Mouse (Mus musculus): ENCODE measurements at regions not wholly inside any gene's neighbourhood (a gene's known extent, or its start where the extent isn't known, plus 50 kb on each side); places are given as distances from the start of the nearest gene placed in this dataset.
A peak's percentile ranks its signal among the peaks of the same experiment; 100 is the strongest.

DNA sequence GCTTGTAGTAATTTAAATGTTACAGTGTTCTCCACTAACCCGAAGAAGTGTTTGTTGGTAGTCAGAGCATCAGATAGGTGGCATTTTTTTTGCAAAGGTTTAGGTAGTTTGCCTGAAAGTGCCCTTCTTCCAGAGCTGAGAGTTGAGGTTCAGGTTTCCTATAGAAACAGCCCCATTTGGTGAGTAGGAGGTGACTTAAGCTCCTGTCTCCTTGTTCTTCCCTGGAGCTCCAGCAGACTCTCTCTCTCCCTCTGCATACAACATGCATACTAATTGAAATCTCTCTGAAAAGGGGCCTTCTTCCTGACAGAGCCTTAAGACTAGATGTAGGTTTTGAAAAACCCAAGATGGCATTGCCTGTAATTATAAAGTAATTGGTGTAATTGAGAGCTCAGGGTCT, 161.3 kb downstream of the Spata19 start:
- no peak for DNase-seq

DNA sequence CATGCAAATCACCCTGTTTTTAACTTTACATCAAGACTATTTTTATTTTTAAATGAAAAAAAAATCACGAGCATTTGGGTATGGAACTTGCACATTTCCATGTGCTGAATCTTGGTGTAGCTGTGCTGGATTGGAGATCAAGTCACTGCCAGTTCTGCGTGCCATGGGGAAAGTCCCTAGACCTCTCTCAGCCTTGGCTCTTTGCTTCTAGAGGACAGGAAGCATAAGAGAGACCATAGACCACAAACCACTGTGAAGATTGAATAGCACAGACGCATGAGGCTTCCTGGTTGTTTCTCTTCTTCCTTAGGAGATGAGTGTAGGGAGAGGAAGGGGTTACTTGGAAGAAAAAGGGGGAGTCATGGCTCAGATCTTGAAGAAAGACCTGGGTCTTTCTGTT, 161.7 kb downstream of the Spata19 start:
- no peak for DNase-seq

GRCm38 (mm10) chr9:27568372-27569053, 171.9 kb downstream of the Spata19 start:
- DNase-seq: no peak

DNA sequence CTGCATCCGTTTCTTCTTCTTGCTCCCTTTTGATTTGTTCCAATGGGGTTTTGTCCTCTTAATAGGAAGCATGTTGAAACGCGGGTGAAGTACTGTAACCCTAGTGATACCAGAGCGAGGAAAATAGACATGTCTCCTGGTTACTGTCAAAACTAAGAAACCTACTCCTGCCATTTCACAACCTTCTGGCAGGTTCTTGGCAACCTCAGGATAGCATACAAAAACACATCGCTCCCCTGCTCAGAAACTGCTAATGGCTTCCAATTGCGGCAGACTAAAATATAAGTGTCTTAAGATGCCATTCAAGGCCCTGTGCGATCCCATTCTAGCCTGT, 172.4 kb downstream of the Spata19 start:
- no peak for DNase-seq

DNA sequence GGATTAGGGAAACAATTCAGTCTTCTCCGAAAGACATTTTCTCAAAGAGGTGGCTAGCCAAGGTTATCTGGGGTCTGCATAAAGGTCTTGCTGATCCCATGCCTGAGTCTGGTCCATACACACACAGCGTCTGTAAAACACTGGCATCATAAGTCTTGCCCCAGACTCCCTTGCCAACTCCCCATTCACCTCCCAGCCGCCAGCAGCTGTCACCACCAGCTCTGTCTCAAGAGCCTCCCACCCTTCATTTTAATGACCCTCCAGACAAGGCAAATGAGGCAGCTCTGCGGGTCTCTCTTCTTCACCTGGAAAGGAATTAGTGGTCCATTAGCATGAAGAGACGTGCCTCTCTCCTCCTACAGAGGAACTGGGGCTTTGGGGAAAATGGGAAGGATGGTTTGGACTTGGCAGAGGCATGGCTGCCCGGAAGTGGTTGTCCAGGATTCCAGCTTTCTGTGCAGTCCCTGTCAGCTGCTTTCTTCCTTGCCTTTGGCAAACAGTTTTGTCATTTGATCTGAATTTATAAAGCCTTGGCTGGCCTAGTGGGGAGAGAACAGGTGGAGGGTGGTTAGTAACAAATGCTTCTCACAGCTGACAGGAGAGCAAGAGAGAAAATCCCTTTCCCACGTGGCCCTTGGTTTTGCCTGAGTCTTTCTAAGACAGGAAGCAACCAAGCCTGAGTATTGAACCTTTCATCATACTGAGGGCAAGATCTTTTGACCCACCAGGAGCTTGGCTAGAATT, 173.3 kb upstream of the Opcml start:
- no peak for DNase-seq

GRCm38 (mm10) chr9:27634901-27635300, 155.7 kb upstream of the Opcml start:
- no peak for DNase-seq

DNA sequence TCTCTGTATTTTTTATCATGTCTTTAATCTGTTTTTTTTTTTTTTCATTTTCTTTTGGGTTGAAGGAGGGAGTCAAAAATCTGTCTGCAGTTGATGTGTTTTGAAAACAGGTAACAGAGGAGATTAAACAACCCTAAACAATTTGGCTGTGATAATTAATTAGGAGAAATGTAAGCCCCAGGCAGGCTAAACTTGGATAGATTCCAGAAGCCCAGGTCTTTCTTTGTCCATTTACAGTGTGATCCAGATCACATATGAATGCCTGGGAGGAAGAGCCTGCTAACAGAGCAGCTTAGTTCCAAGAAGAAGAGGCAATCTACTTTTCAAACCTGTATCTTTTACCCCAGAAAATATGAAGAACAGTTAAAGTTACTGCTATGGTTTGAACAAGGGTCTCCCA, 150.0 kb upstream of the Opcml start:
- DNase-seq: no peak

DNA sequence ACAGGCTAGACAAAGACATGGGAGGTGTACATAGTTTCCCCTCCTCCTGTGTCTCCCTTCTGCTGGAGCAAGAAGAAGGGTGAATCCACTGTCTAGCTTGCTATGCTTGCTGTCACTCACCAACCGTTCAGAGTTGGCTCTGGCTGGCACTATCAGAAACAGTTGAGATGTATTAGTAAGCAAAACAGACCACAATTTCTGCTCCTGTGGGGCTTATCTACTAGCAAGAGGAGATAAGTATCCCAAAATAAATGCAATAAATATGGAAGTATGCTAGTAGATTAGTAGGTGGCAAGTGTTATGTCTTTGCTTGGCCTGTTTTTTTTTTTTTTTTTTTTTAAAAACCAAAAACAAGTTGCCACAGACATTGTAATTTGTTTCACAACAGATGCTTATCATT, 147.3 kb upstream of the Opcml start:
- no peak for DNase-seq

DNA sequence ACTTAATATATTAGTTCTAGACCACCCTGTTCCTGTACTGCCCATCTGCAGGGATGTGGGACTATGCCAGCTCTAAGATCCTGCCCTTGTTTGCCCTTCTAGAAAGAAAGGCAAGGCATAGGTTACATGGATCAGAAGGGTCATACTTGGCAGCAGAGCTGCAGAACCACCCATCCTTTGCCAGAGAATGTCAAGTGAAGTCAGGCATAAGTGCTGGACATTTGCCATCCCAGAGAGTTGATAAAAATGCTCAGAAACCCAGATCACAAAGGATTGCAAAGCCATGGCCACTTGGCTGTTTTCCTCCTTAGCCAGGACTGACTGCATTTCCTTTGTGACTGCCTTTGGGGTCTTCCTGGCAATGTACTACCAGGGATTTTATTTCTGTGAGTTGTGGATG, 146.7 kb upstream of the Opcml start:
- DNase-seq: no peak

- no peak for DNase-seq
Observed at GRCm38 (mm10) chr9:27645435-27645834, 145.1 kb upstream of the Opcml start.

DNA sequence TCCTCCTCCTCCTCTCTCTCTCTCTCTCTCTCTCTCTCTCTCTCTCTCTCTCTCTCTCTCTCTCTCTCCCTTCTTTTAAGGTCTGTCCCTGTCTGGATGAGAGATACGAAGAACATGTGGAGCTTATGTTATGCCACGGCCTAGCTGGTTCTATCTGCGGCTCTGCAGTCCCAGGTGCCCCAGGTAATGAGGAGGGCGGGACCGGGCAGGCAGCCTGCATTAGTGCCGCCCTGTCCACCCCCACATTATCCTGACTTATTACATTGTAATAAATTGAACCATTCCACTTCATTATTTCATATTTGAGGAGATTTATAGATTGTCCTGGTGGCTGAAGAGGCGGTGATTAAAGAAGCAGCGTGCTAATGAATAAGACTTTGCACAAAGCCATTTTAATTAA, 144.5 kb upstream of the Opcml start:
- DNase-seq: no peak

GRCm38 (mm10) chr9:27646956-27647355, 143.6 kb upstream of the Opcml start:
- no peak for DNase-seq

DNA sequence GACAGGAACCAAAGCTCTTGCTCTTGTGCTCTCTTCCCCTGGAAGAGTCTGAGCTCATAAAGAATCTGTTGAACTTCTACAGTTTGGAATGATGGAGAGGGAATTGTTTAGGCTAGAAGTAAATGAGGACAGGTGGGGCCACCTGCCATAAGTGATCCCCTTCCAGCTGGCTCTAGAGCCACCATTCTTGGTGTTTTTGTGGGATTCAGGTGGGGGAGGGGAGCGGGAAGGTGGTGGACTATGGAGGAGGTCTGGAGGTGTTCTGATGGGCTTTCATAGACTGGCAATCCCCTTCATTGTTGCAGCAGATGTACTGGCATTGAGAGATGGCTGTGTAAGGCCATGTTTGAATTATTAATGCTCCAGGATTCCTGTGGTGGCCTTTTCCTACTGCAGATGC, 132.6 kb upstream of the Opcml start:
- DNase-seq: no peak

GRCm38 (mm10) chr9:27661431-27662300, 128.9 kb upstream of the Opcml start:
- DNase-seq: no peak

DNA sequence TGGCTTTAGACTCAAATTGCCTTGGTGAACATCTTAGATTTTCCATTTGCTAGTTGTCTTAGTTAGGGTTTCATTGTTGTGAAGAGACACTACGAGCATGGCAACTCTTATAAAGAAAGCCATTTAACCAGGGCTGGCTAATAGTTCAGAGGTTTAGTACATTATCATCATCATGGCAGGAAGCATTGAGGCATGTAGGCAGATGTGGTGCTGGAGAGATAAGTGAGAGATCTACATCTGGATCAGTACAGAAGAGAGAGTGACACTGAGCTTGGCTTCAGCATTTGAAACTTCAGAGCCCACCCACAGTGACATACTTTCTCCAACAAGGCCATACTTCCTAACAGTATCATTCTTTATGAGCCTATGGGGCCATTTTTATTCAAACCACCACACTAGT, 127.3 kb upstream of the Opcml start:
- DNase-seq: no peak

- DNase-seq: no peak
Observed at GRCm38 (mm10) chr9:27665659-27666058, 124.9 kb upstream of the Opcml start.

DNA sequence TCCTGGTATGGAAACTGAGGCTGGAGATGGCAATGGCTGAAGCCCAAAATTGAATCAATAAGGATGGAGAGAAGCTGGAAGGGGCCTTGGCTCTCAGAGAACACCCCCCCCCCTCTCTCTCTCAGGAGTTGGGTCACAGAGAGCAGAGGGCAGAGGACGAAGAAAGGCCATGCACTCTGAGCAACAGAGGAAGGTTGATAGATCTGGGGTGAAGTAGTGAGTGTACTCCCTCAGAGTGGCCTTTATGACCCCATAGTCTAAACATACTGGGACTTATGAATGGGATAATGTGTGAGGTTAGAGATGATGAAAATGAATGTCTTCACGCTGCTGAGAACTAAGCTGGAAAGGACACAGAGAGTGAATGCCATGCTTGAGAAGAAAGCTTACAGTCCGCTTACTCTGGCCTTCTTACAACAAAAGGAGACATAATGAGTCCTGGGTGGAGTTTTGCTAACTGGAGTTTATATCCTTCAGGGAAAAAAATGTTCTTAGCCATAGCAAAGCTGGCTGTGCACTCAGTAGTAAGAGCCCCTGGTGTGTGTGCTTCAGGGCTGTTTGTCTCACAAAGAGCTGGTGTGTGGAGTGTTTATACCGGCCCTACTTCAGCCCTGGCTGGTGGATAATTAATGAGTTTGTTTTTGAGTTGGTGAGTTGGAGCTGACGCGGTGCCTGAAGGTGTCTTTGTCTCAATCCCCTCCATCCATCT, 120.4 kb upstream of the Opcml start:
- DNase-seq: no peak

DNA sequence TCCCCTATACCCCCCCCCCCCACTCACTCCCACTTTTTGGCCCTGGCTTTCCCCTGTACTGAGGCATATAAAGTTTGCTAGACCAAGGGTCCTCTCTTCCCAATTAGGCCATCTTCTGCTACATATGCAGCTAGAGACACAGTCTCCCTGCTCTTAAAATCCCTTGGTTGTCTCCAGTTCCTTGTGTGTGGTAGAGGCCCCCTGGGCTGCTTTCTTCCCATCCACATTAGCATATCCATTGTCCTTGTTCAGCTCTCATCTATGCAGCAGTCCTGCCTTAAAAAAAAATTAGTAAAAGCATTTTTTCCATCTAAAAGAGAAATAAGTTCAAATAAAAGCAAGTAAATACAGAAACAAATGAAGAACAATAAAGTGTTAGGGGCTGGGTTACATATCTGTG, 105.2 kb upstream of the Opcml start:
- no peak for DNase-seq

GRCm38 (mm10) chr9:27691616-27692015, 99.0 kb upstream of the Opcml start:
- no peak for DNase-seq

- DNase-seq: no peak
Observed at GRCm38 (mm10) chr9:27692751-27693150, 97.8 kb upstream of the Opcml start.

DNA sequence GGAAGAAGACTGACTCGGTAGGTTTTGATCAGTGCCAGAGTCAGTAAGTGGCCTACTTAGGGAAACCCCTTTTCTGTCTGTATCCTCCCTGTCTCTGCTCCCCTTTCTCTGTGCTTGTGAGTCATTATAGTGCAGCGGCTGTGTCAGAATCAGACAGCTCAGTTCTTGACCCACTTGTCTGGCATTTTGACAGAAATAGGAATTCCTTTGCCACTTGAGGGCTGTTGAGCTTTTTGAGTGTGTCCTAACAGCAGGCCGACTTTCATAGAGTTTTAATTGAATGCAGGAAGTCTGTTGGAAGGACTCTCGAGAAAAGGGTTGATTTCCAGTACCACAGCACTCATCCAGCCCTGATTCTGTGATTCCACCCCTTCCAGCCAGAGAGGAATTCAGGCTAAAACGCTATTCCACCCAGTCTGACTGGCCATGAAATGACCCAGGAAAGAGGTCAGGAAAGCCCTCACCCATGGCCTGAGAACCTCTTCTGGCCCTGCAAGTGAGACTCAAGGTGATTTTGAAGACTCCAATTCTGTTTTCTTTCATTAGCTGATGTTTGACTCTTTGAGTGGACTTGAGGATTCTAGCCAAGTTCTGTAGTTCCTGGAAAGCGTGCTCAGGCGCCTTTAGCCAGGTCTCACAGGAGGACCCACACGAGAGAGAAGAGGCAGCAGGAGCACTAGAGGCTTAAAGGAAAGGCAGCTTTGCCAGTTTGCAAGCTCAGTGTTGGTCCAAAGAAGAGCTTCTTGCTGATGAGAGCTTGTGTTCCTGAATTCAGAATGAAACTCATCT, 95.6 kb upstream of the Opcml start:
- DNase-seq: peak; percentile 5 to 28

DNA sequence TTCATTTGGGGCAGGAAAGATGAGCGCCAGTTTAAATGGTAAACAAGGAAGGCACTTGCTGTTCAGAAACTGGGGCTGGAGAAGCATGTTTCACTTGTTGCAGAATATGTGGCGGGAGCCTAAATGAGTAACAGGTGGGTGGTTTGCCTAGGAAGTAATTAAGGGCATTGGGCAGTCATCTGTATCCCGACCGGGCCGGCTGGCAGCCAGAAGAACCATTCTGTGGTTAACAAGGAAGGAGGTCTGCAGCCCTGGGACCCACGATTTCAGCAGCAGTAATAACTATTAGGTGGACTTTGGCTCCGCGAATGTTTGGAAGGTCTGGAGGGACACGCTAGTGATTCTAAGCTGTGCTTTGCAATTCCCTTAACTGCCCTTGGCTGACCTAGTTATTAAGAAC, 89.0 kb upstream of the Opcml start:
- no peak for DNase-seq

Measured in lung, adult 18-20 months (tissue).